Mouse (Mus musculus): ENCODE data around the gene Copb1. TPM values are rescaled to one million over a fixed set of nuclear protein-coding genes. Genes with fewer than 3 reads are reported as not detected.

Copb1 gene
- polyA plus RNA-seq, 1 experiment from 2014 or later, result 116 TPM

GRCm38 (mm10) chr7:114233980-114234379, 20.5 kb downstream of the Copb1 start:
- DNase-seq (ENCODE audit: low spot score), result no peak
- ATAC-seq (replicated peaks; ENCODE audit: low FRiP score, low TSS enrichment, low read depth), result no peak
- H3K36me3 ChIP-seq (ENCODE audit: control insufficient read depth, insufficient read depth, low read length), result peaks cover 90% of the 10 kb centered on the region

DNA sequence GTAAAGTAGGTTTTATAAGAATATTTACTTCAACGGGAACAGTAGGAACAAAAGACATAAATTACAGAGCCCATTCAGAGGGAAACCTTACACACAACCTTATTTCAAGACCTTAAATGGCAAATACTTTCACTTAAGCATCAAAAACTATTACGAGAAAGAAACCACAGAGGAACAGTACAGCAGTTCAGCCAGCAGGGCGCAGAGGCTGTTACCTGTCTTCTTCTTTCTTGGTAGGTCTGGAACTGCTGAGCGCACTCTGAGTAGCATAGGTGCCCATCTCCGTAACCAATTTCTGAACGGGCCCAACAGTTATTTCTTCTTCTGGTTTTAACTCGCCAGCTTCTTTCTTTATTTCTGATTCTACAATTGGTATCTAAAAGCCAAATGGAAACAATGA, 21.5 kb downstream of the Copb1 start:
- H3K4me3 ChIP-seq (ENCODE audit: low read depth, low read length), result no peak overlapping the region
- H3K4me2 ChIP-seq (ENCODE audit: low read length), result no peak overlapping the region
- no peak overlapping the region for H3K9ac ChIP-seq (ENCODE audit: low read length)
- peaks cover 91% of the 10 kb centered on the region for H3K36me3 ChIP-seq (ENCODE audit: control insufficient read depth, insufficient read depth, low read length)
- H3K4me1 ChIP-seq (replicated peaks; ENCODE audit: control insufficient read depth, insufficient read depth, low read length), result no peaks in the 10 kb centered on the region
- ATAC-seq (replicated peaks; ENCODE audit: low FRiP score, low TSS enrichment, low read depth) (no peak), DNase-seq (ENCODE audit: low spot score) (no peak)
- no peaks in the 10 kb centered on the region for H3K9me3 ChIP-seq (ENCODE audit: control insufficient read depth, low read length)
- WGBS, result 90% methylated on average over 7 of the region's 7 CpGs
- H3K27ac ChIP-seq (ENCODE audit: low read depth), result no peak overlapping the region
- H3K27me3 ChIP-seq (replicated peaks; ENCODE audit: control insufficient read depth, insufficient read depth, low read length), result no peaks in the 10 kb centered on the region

More at GRCm38 (mm10) chr7:114233980-114234379, 20.5 kb downstream of the Copb1 start:
- Histone ChIP-seq H3K4me3 (ENCODE audit: low read depth, low read length) (no peak overlapping the region), H3K9me3 (ENCODE audit: control insufficient read depth, low read length) (no peaks in the 10 kb centered on the region), H3K4me2 (ENCODE audit: low read length) (no peak overlapping the region), H3K27ac (ENCODE audit: low read depth) (no peak overlapping the region), H3K27me3 (replicated peaks; ENCODE audit: control insufficient read depth, insufficient read depth, low read length) (no peaks in the 10 kb centered on the region), H3K4me1 (replicated peaks; ENCODE audit: control insufficient read depth, insufficient read depth, low read length) (no peaks in the 10 kb centered on the region), H3K9ac (ENCODE audit: low read length) (no peak overlapping the region)
- 81% methylated on average over 7 of the region's 7 CpGs for WGBS

- 79% methylated on average over 3 of the region's 3 CpGs for WGBS
- no peaks in the 10 kb centered on the region for H3K9me3 ChIP-seq (ENCODE audit: control insufficient read depth, low read length)
- H3K4me2 ChIP-seq (ENCODE audit: low read length), result no peak overlapping the region
- H3K27ac ChIP-seq (ENCODE audit: low read depth), result no peak overlapping the region
- ATAC-seq (replicated peaks; ENCODE audit: low FRiP score, low TSS enrichment, low read depth), result peak; percentile 66; the same call in 1 of the 2 replicates
- no peak for DNase-seq (ENCODE audit: low spot score)
- H3K4me1 ChIP-seq (replicated peaks; ENCODE audit: control insufficient read depth, insufficient read depth, low read length), result no peaks in the 10 kb centered on the region
- no peaks in the 10 kb centered on the region for H3K27me3 ChIP-seq (replicated peaks; ENCODE audit: control insufficient read depth, insufficient read depth, low read length)
- no peak overlapping the region for H3K9ac ChIP-seq (ENCODE audit: low read length)
- H3K36me3 ChIP-seq (ENCODE audit: control insufficient read depth, insufficient read depth, low read length), result peaks cover 91% of the 10 kb centered on the region
- no peak overlapping the region for H3K4me3 ChIP-seq (ENCODE audit: low read depth, low read length)
Measured at GRCm38 (mm10) chr7:114231857-114232256, 22.7 kb downstream of the Copb1 start.

DNA sequence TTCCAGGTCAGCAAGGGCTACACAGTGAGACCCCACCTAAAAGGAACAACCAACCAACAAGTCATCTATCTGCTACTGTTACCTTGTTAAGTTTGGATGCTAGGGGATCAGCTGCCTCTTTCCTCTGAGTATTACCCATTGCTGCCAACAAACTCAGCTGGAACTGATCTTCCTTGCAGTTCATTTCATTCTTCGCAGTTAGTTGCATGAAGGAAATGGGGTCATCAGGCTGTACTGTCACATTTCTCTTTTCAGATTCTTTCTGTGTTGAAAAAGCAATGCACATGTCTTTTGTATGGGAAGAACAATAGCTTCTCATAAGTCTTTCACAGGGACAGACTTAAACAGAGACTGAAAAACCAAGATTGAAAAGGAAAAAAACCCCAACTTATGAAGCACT, 28.0 kb downstream of the Copb1 start:
- no peak for ATAC-seq (replicated peaks; ENCODE audit: low FRiP score, low TSS enrichment, low read depth)
- H3K27ac ChIP-seq (ENCODE audit: low read depth), result no peak overlapping the region
- no peak overlapping the region for H3K9ac ChIP-seq (ENCODE audit: low read length)
- H3K27me3 ChIP-seq (replicated peaks; ENCODE audit: control insufficient read depth, insufficient read depth, low read length), result no peaks in the 10 kb centered on the region
- H3K4me2 ChIP-seq (ENCODE audit: low read length), result no peak overlapping the region
- no peak for DNase-seq (ENCODE audit: low spot score)
- no peaks in the 10 kb centered on the region for H3K4me1 ChIP-seq (replicated peaks; ENCODE audit: control insufficient read depth, insufficient read depth, low read length)
- no peak overlapping the region for H3K4me3 ChIP-seq (ENCODE audit: low read depth, low read length)
- peaks cover 73% of the 10 kb centered on the region for H3K36me3 ChIP-seq (ENCODE audit: control insufficient read depth, insufficient read depth, low read length)
- 90% methylated on average over 1 of the region's 1 CpGs for WGBS
- no peaks in the 10 kb centered on the region for H3K9me3 ChIP-seq (ENCODE audit: control insufficient read depth, low read length)

DNA sequence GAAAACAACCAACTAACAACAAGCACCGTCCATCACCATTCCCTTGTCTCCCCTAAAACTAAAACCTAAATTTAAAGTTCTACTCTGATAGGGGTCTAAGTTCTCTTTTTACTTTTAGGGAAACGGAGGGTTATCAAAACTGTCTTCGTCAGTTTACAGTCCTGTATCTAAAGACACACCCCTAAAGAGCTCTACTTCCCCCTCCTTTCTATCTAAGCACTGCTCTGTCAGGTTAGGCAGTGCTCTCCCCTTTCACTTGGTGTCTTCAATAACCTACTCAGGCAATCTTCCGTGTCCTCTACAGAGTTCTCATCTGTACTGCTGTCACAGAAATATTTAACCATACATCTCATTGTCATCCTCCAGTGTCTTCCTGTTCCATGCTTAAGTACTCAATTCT, 34.1 kb downstream of the Copb1 start:
- no peak overlapping the region for H3K4me3 ChIP-seq (ENCODE audit: low read depth, low read length)
- peaks cover 65% of the 10 kb centered on the region for H3K36me3 ChIP-seq (ENCODE audit: control insufficient read depth, insufficient read depth, low read length)
- WGBS, result 93% methylated on average over 4 of the region's 4 CpGs

GRCm38 (mm10) chr7:114216908-114217307, 37.6 kb downstream of the Copb1 start:
- Histone ChIP-seq H3K4me3 (ENCODE audit: low read depth, low read length) (no peak overlapping the region), H3K27me3 (replicated peaks; ENCODE audit: control insufficient read depth, insufficient read depth, low read length) (no peaks in the 10 kb centered on the region), H3K36me3 (ENCODE audit: control insufficient read depth, insufficient read depth, low read length) (peaks cover 69% of the 10 kb centered on the region), H3K9ac (ENCODE audit: low read length) (no peak overlapping the region), H3K9me3 (ENCODE audit: control insufficient read depth, low read length) (no peaks in the 10 kb centered on the region), H3K4me2 (ENCODE audit: low read length) (no peak overlapping the region), H3K27ac (ENCODE audit: low read depth) (no peak overlapping the region), H3K4me1 (replicated peaks; ENCODE audit: control insufficient read depth, insufficient read depth, low read length) (no peaks in the 10 kb centered on the region)
- no peak for ATAC-seq (replicated peaks; ENCODE audit: low FRiP score, low TSS enrichment, low read depth)
- WGBS, result 88% methylated on average over 2 of the region's 2 CpGs
- no peak for DNase-seq (ENCODE audit: low spot score)

More for the DNA sequence above, 34.1 kb downstream of the Copb1 start:
- no peak for DNase-seq (ENCODE audit: low spot score)
- no peak overlapping the region for H3K27ac ChIP-seq (ENCODE audit: low read depth)
- no peaks in the 10 kb centered on the region for H3K4me1 ChIP-seq (replicated peaks; ENCODE audit: control insufficient read depth, insufficient read depth, low read length)
- no peak overlapping the region for H3K4me2 ChIP-seq (ENCODE audit: low read length)
- no peak for ATAC-seq (replicated peaks; ENCODE audit: low FRiP score, low TSS enrichment, low read depth)
- no peaks in the 10 kb centered on the region for H3K27me3 ChIP-seq (replicated peaks; ENCODE audit: control insufficient read depth, insufficient read depth, low read length)
- H3K9me3 ChIP-seq (ENCODE audit: control insufficient read depth, low read length), result no peaks in the 10 kb centered on the region
- H3K9ac ChIP-seq (ENCODE audit: low read length), result no peak overlapping the region

- Histone ChIP-seq H3K27me3 (replicated peaks; ENCODE audit: control insufficient read depth, insufficient read depth, low read length) (no peaks in the 10 kb centered on the region), H3K9ac (ENCODE audit: low read length) (no peak overlapping the region), H3K36me3 (ENCODE audit: control insufficient read depth, insufficient read depth, low read length) (peaks cover 46% of the 10 kb centered on the region), H3K4me2 (ENCODE audit: low read length) (no peak overlapping the region), H3K27ac (ENCODE audit: low read depth) (no peak overlapping the region), H3K4me3 (ENCODE audit: low read depth, low read length) (no peak overlapping the region), H3K4me1 (replicated peaks; ENCODE audit: control insufficient read depth, insufficient read depth, low read length) (no peaks in the 10 kb centered on the region), H3K9me3 (ENCODE audit: control insufficient read depth, low read length) (no peaks in the 10 kb centered on the region)
- DNase-seq (ENCODE audit: low spot score) (no peak), ATAC-seq (replicated peaks; ENCODE audit: low FRiP score, low TSS enrichment, low read depth) (no peak)
- WGBS, result 89% methylated on average over 1 of the region's 1 CpGs
Measured at GRCm38 (mm10) chr7:114214385-114214784, 40.1 kb downstream of the Copb1 start.

- DNase-seq (ENCODE audit: low spot score) (no peak), ATAC-seq (replicated peaks; ENCODE audit: low FRiP score, low TSS enrichment, low read depth) (no peak)
- no peaks in the 10 kb centered on the region for H3K27me3 ChIP-seq (replicated peaks; ENCODE audit: control insufficient read depth, insufficient read depth, low read length)
- 58% methylated on average over 2 of the region's 2 CpGs for WGBS
- H3K4me1 ChIP-seq (replicated peaks; ENCODE audit: control insufficient read depth, insufficient read depth, low read length), result no peaks in the 10 kb centered on the region
- peaks cover 44% of the 10 kb centered on the region for H3K36me3 ChIP-seq (ENCODE audit: control insufficient read depth, insufficient read depth, low read length)
- H3K4me3 ChIP-seq (ENCODE audit: low read depth, low read length), result no peak overlapping the region
- no peaks in the 10 kb centered on the region for H3K9me3 ChIP-seq (ENCODE audit: control insufficient read depth, low read length)
- no peak overlapping the region for H3K4me2 ChIP-seq (ENCODE audit: low read length)
- H3K9ac ChIP-seq (ENCODE audit: low read length), result no peak overlapping the region
- H3K27ac ChIP-seq (ENCODE audit: low read depth), result no peak overlapping the region
Measured at GRCm38 (mm10) chr7:114213537-114213936, 41.0 kb downstream of the Copb1 start.

DNA sequence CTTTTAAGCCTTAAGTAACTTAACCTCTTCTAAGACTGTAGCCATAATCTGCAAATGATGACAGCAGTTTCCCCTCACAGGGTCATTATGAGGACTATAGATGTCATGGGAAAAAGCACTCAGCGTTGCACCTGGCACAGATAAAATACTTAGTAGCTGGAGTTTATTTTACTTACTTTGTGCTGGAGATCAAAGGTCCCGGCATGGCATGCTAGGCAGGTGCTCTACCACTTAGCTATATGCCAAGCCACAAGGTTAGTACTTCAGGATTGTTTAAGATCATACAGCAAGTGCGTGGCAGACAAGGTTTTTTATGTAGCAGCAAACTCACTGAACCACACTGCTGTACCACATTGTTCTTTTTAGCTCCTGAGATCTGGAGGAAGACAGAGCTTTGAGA, 43.9 kb downstream of the Copb1 start:
- no peak overlapping the region for H3K4me3 ChIP-seq (ENCODE audit: low read depth, low read length)
- DNase-seq (ENCODE audit: low spot score) (no peak), ATAC-seq (replicated peaks; ENCODE audit: low FRiP score, low TSS enrichment, low read depth) (no peak)
- peaks cover 22% of the 10 kb centered on the region for H3K36me3 ChIP-seq (ENCODE audit: control insufficient read depth, insufficient read depth, low read length)
- no peaks in the 10 kb centered on the region for H3K9me3 ChIP-seq (ENCODE audit: control insufficient read depth, low read length)
- no peak overlapping the region for H3K9ac ChIP-seq (ENCODE audit: low read length)
- 73% methylated on average over 3 of the region's 3 CpGs for WGBS
- no peak overlapping the region for H3K4me2 ChIP-seq (ENCODE audit: low read length)
- no peaks in the 10 kb centered on the region for H3K27me3 ChIP-seq (replicated peaks; ENCODE audit: control insufficient read depth, insufficient read depth, low read length)
- no peak overlapping the region for H3K27ac ChIP-seq (ENCODE audit: low read depth)
- no peaks in the 10 kb centered on the region for H3K4me1 ChIP-seq (replicated peaks; ENCODE audit: control insufficient read depth, insufficient read depth, low read length)
